Mouse (Mus musculus) central nervous system, embryonic 14 days (tissue): ENCODE measurements around the gene Brd3. TPM values are rescaled to one million over a fixed set of nuclear protein-coding genes. Genes with fewer than 3 reads are reported as not detected.

ENCODE experiments used
- polyA plus RNA-seq: library from polyadenylated mRNA; depleted of rRNA; stranded (reverse); fragments of >200 nt; gene quantifications from 2 replicates; pipeline ENCODE4 v1.2.3, GENCODE M21; 2012; rRNA removed

Gene Brd3
- polyA plus RNA-seq, result 69.1 and 73.2 TPM in 2 replicates

DNA sequence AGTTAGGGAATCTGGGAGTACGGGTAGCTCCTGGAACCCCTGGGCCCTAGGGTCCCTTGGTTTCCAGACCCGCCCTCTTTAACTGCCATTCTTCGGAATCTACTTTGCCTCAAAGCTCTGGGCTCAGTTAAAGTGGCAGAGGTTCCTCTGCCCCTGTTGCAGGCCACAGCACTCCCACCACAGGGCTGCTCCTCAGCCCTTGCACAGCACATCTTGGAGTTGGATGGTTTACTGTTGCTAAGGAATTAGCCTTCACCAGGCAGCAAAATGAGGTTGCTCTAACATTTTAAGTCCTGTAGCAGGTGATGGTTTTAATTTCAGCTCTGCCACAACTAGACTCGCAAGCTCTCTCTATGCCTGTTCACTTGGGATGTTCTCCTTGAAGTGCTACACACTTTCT is at the start of gene Brd3:
Gene Brd3 (minus strand): TSS at position 101 of the 400 bp plus-strand sequence.

DNA sequence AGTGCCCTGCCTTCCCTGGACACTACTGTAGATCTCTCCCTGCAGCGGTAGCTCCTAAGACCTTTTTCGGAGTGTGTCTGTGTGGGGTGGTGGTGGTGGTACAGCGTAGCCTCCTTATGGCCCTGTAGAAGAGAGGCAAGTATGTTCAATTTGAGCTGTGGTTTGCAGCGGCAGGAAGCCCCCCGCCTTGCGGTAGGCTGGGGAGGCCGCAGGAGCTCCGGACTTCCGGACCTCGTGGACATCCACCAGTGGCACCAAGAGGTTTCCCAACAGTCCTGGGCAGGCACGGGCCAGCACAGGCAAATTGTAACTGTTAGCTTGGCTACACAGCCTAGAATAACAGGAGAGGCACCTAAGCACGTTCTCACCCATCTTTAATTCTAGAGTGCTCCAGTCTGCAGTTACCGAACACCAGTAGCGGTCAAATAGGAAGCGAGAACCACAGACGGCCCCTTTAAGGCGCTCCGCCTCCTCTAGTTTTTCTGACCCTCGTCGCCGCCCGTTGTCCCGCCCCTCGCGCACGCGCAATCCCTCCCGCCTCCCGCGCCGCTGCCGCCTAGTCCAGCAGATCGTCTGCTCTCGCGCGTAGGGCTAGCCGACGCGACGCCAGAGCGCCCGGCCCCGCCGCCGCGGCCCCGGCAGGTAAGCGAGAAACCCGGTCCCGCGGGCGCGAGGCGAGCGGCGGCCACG is 7.3 kb upstream of the Brd3 start, which contains the start of gene Wdr5:
Gene Wdr5 (plus strand): TSS at position 519 of the 690 bp plus-strand sequence.

DNA sequence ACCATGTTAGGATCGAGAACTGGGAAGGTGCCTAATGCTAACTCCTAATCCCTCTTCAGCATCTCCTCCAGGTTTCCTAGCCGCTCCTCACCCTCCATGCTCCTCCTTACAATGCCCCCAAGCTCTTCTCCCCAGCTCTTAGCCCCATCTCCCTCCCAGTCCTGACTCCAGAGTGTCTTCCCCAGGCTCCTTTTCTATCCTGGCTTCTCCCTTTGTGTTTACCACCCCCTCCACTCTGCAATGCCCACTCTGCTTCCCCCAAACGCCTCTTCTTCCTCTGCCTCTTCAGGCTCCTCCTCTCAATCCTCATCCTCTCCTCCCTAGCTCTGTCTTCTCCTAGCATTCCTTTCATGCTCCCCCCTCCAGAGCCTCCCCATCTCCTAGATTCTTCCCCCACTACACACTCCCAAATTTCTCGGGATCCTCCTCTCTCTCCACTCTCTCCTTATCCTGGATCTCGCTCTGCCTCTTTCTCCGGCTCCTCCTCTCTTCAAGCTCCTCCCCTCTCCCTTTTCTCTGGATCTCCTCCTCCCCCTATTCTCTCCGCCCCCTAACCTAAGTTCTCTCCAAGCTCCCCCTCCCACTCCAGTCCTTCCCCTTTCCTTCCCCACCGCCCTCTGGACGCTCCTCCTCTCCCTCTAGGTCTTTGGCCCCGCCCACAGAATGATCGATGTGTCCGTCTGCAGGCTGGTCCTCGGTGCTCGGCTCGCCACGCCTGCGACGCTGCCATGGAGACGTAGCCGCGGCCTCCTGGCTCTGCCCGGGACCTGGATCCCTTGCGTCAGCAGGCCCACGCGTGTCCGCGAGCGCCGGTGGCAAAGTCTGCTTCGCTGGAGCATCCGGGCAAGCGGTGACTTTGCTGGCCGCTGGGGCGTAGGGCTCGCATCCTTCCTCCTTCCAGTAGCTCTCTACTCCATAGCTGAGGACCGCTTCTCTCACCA is 65.4 kb downstream of the Brd3 start, which contains the start of gene Brd3os:
Gene Brd3os (plus strand): TSS at position 558 of the 941 bp plus-strand sequence.

DNA sequence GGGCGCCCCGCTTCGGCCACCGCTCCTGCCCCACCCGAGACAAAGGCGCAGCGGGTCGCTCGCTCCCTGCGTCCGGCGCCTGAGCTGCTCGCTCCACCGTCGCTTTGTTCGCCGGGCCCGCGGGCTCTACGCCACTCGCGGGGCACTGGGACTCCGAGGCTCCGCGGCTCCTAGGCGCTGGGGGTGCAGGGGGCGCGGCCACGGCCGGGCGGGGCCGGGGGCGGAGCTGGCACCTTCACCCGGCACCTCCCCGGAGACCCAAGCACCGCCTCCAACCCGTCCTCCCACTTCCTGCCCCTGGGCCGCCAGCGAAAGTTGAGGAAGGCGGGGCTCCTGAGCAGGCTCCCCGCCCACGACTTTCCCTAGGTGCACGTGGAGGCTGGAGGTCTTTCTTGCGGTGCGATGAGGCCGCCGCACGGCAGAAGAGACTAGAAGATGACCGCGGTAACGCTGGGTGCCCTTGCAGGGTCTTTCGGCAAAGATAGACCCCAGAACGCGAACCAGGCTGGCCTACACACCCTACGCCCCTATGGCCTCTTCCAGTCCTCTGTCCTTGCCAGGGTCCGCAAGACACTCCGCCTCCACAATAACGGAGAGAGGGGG is 80.5 kb downstream of the Brd3 start, which contains the start of gene Vav2:
Gene Vav2 (minus strand): TSS at position 179 of the 603 bp plus-strand sequence.

Other genes with a start within 250 kb of the Brd3 start
- gene Vav2, start 80.6 kb downstream of the Brd3 start, polyA plus RNA-seq, result 49.1 and 51.1 TPM in 2 replicates
- gene Brd3os, start 65.3 kb downstream of the Brd3 start, polyA plus RNA-seq, result 28.3 and 29.6 TPM in 2 replicates
- 58.0 and 60.7 TPM in 2 replicates for gene Wdr5, start 7.5 kb upstream of the Brd3 start, polyA plus RNA-seq
- gene Rxra, start 168.8 kb upstream of the Brd3 start, polyA plus RNA-seq, result 14.0 and 20.5 TPM in 2 replicates